Mouse (Mus musculus) cerebellum, adult 2 months (tissue): ENCODE results near the gene Adprm.
"Not testable (repeated sequence)": the region's sequence is repeated elsewhere in the genome, so short reads cannot be mapped to it uniquely, and the experiment has no call there.

Experiments used
- CTCF ChIP-seq: fragments of 200-500 bp; IDR thresholded peaks from 2 replicates; pipeline ENCODE4 v1.5.1; 2011; ENCODE audit warnings: low read depth, mild to moderate bottlenecking, control low read depth, low read length, moderate library complexity, borderline replicate concordance; ENCODE audit not compliant: insufficient read depth
- POLR2A ChIP-seq: fragments of 200-500 bp; IDR thresholded peaks from 2 replicates; pipeline ENCODE4 v1.6.1; 2011; ENCODE audit warnings: low read length, control low read depth, borderline replicate concordance; ENCODE audit not compliant: insufficient read depth

DNA sequence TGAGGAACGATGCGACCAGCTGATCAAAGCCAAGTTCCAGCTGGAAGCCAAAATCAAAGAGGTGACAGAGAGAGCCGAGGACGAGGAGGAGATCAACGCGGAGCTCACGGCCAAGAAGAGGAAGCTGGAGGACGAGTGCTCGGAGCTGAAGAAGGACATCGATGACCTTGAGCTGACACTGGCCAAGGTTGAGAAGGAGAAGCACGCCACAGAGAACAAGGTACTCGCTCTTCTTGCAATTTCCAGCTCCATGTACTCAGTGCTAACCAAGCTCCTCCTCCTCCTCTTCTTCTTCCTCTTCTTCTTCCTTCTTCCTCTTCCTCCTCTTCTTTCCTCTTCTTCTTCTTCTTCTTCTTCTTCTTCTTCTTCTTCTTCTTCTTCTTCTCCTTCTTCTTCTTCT lies 40.0 kb upstream of the Adprm start:
- TF ChIP-seq POLR2A, CTCF: not testable (repeated sequence)
